Mouse (Mus musculus) ES-CJ7 (cell line): Measurements from ENCODE around the gene Gm5800.
"Not testable (repeated sequence)": the region's sequence is repeated elsewhere in the genome, so short reads cannot be mapped to it uniquely, and the experiment has no call there.

Source experiments
- DNase-seq: peaks from one replicate; pipeline ENCODE4 v3.0.0; 2011; ENCODE audit warnings: low read depth, low spot score

Gene Gm5800

GRCm38 (mm10) chr14:51717083-51717482, at the start of gene Gm5800:
Gene Gm5800, minus strand, starts transcription at chr14:51717183.
- no peak for DNase-seq

- no peak for DNase-seq
Observed at GRCm38 (mm10) chr14:51755944-51756343, 39.0 kb upstream of the Gm5800 start.

GRCm38 (mm10) chr14:51740347-51741170, 23.6 kb upstream of the Gm5800 start:
- no peak for DNase-seq

- no peak for DNase-seq
Observed at GRCm38 (mm10) chr14:51739150-51739993, 22.4 kb upstream of the Gm5800 start.

- DNase-seq = peak; percentile 38
Observed at GRCm38 (mm10) chr14:51738411-51739149, 21.6 kb upstream of the Gm5800 start.

GRCm38 (mm10) chr14:51737967-51738366, 21.0 kb upstream of the Gm5800 start:
- no peak for DNase-seq

GRCm38 (mm10) chr14:51695368-51695767, 21.6 kb downstream of the Gm5800 start, which contains the start of gene Gm17079:
Gene Gm17079, minus strand, starts transcription at chr14:51695468.
- not testable (repeated sequence) for DNase-seq

- no peak for DNase-seq
Observed at GRCm38 (mm10) chr14:51677269-51677668, 39.7 kb downstream of the Gm5800 start.
